Mouse (Mus musculus) midbrain, embryonic 13.5 days (tissue): Measurements from ENCODE around the gene Bcl7a. TPM values are rescaled to one million over a fixed set of nuclear protein-coding genes. Genes with fewer than 3 reads are reported as not detected.

ENCODE experiments used
- ATAC-seq: fragments of 200-750 bp; cut with Nextera tagmentation; 2 replicates; pipeline ENCODE4 v1.8.0; 2017; ENCODE audit warnings: mild to moderate bottlenecking, moderate TSS enrichment, moderate library complexity
- H3K27ac ChIP-seq: fragments of 300-500 bp; sonication (generic); 2 replicates; pipeline ENCODE4 v1.5.1; 2015; ENCODE audit warnings: inconsistent platforms, mild to moderate bottlenecking, moderate library complexity
- H3K27me3 ChIP-seq: fragments of 300-500 bp; sonication (generic); 2 replicates; pipeline ENCODE4 v1.6.1; 2015; ENCODE audit warnings: mild to moderate bottlenecking, inconsistent platforms
- H3K36me3 ChIP-seq: fragments of 300-500 bp; sonication (generic); 2 replicates; pipeline ENCODE4 v1.6.1; 2015; ENCODE audit warnings: mild to moderate bottlenecking, inconsistent platforms
- H3K4me1 ChIP-seq: fragments of 300-500 bp; sonication (generic); replicated peaks from 2 replicates; pipeline ENCODE4 v1.6.1; 2015; ENCODE audit warnings: inconsistent platforms
- H3K4me2 ChIP-seq: fragments of 300-500 bp; sonication (generic); replicated peaks from 2 replicates; pipeline ENCODE4 v1.6.1; 2015; ENCODE audit warnings: moderate library complexity, mild to moderate bottlenecking, inconsistent platforms
- H3K4me3 ChIP-seq: fragments of 300-500 bp; sonication (generic); replicated peaks from 2 replicates; pipeline ENCODE4 v1.5.1; 2015; ENCODE audit warnings: mild to moderate bottlenecking, inconsistent platforms
- H3K9ac ChIP-seq: fragments of 300-500 bp; sonication (generic); replicated peaks from 2 replicates; pipeline ENCODE4 v1.6.1; 2015; ENCODE audit warnings: mild to moderate bottlenecking, inconsistent platforms
- H3K9me3 ChIP-seq: fragments of 300-500 bp; sonication (generic); 2 replicates; pipeline ENCODE4 v1.6.1; 2016; ENCODE audit warnings: mild to moderate bottlenecking, inconsistent platforms
- WGBS: fragments of 180-500 bp; shearing (Covaris S2); methylation state at CpG from one replicate; pipeline ENCODE4 v1.1.7; 2015; 5-methylcytosine and 5-hydroxymethylcytosine counted together
- polyA plus RNA-seq: library from polyadenylated mRNA; unstranded; fragments of >200 nt; fragmentation: Nextera tagmentation; extraction: Ambion mirVana; gene quantifications from 2 replicates; pipeline ENCODE4 v1.2.1, GENCODE M21; 2015

Bcl7a gene
- polyA plus RNA-seq, 1 experiment from 2014 or later: 53.0 TPM

- WGBS: 93% methylated on average over 11 of the region's 11 CpGs
- H3K27me3 ChIP-seq: no peaks in the 10 kb centered on the region
- ATAC-seq: no peak
- H3K9me3 ChIP-seq: no peaks in the 10 kb centered on the region
- peaks cover 91% of the 10 kb centered on the region for H3K36me3 ChIP-seq
- H3K27ac ChIP-seq: no peak overlapping the region
- no peak overlapping the region for H3K4me2 ChIP-seq
- no peak overlapping the region for H3K9ac ChIP-seq
- H3K4me1 ChIP-seq: no peaks in the 10 kb centered on the region
- no peak overlapping the region for H3K4me3 ChIP-seq
Observed at GRCm38 (mm10) chr5:123364302-123364971, 20.8 kb downstream of the Bcl7a start.

GRCm38 (mm10) chr5:123368869-123369488, 25.3 kb downstream of the Bcl7a start:
- no peak for ATAC-seq
- Histone ChIP-seq H3K27ac (no peak overlapping the region), H3K4me3 (no peak overlapping the region), H3K9ac (no peak overlapping the region), H3K4me1 (no peaks in the 10 kb centered on the region), H3K4me2 (no peak overlapping the region), H3K27me3 (no peaks in the 10 kb centered on the region), H3K36me3 (peaks cover 90% of the 10 kb centered on the region), H3K9me3 (no peaks in the 10 kb centered on the region)
- WGBS: 79% methylated on average over 13 of the region's 13 CpGs

GRCm38 (mm10) chr5:123370049-123370448, 26.4 kb downstream of the Bcl7a start:
- Histone ChIP-seq H3K4me3 (no peak overlapping the region), H3K9me3 (no peaks in the 10 kb centered on the region), H3K4me2 (no peak overlapping the region), H3K4me1 (no peaks in the 10 kb centered on the region), H3K9ac (no peak overlapping the region), H3K27me3 (no peaks in the 10 kb centered on the region), H3K27ac (no peak overlapping the region), H3K36me3 (peaks cover 85% of the 10 kb centered on the region)
- WGBS: 96% methylated on average over 5 of the region's 5 CpGs
- ATAC-seq: no peak

- no peak for ATAC-seq
- H3K9me3 ChIP-seq: no peaks in the 10 kb centered on the region
- no peaks in the 10 kb centered on the region for H3K4me1 ChIP-seq
- no peak overlapping the region for H3K9ac ChIP-seq
- H3K27me3 ChIP-seq: no peaks in the 10 kb centered on the region
- H3K36me3 ChIP-seq: peaks cover 45% of the 10 kb centered on the region
- WGBS: 91% methylated on average over 10 of the region's 10 CpGs
- no peak overlapping the region for H3K27ac ChIP-seq
- no peak overlapping the region for H3K4me3 ChIP-seq
- H3K4me2 ChIP-seq: no peak overlapping the region
Observed at GRCm38 (mm10) chr5:123375262-123375661, 31.6 kb downstream of the Bcl7a start.

GRCm38 (mm10) chr5:123375793-123376452, 32.3 kb downstream of the Bcl7a start:
- no peaks in the 10 kb centered on the region for H3K9me3 ChIP-seq
- no peaks in the 10 kb centered on the region for H3K27me3 ChIP-seq
- H3K4me3 ChIP-seq: no peak overlapping the region
- H3K4me2 ChIP-seq: no peak overlapping the region
- H3K36me3 ChIP-seq: peaks cover 39% of the 10 kb centered on the region
- H3K27ac ChIP-seq: no peak overlapping the region
- H3K4me1 ChIP-seq: no peaks in the 10 kb centered on the region
- WGBS: 87% methylated on average over 6 of the region's 6 CpGs
- ATAC-seq: no peak
- no peak overlapping the region for H3K9ac ChIP-seq

- no peaks in the 10 kb centered on the region for H3K27me3 ChIP-seq
- ATAC-seq: no peak
- peaks cover 32% of the 10 kb centered on the region for H3K36me3 ChIP-seq
- H3K4me3 ChIP-seq: no peak overlapping the region
- 53% methylated on average over 10 of the region's 10 CpGs for WGBS
- H3K4me1 ChIP-seq: no peaks in the 10 kb centered on the region; the same call in 1 of the 2 replicates
- no peak overlapping the region for H3K27ac ChIP-seq
- H3K9ac ChIP-seq: no peak overlapping the region
- no peaks in the 10 kb centered on the region for H3K9me3 ChIP-seq
- no peak overlapping the region for H3K4me2 ChIP-seq
Observed at GRCm38 (mm10) chr5:123376569-123376968, 32.9 kb downstream of the Bcl7a start.

GRCm38 (mm10) chr5:123377120-123377955, 33.7 kb downstream of the Bcl7a start:
- H3K9me3 ChIP-seq: no peaks in the 10 kb centered on the region
- H3K27ac ChIP-seq: no peak overlapping the region
- 0 out of 2 replicates have a peak, but pooled peaks cover under 1% of the 10 kb centered on the region for H3K27me3 ChIP-seq
- no peak overlapping the region for H3K9ac ChIP-seq
- 0 out of 2 replicates have a peak, but pooled peaks have one; percentile 30 for ATAC-seq
- H3K36me3 ChIP-seq: peaks cover 25% of the 10 kb centered on the region
- WGBS: 69% methylated on average over 15 of the region's 15 CpGs
- H3K4me1 ChIP-seq: no peaks in the 10 kb centered on the region; the same call in 1 of the 2 replicates
- no peak overlapping the region for H3K4me3 ChIP-seq
- no peak overlapping the region for H3K4me2 ChIP-seq

GRCm38 (mm10) chr5:123378712-123379111, 35.1 kb downstream of the Bcl7a start:
- Histone ChIP-seq H3K4me1 (no peaks in the 10 kb centered on the region; the same call in 1 of the 2 replicates), H3K9ac (no peak overlapping the region), H3K36me3 (peaks cover 12% of the 10 kb centered on the region), H3K27me3 (0 out of 2 replicates have a peak, but pooled peaks cover 2% of the 10 kb centered on the region), H3K27ac (no peak overlapping the region), H3K4me2 (no peak overlapping the region), H3K9me3 (no peaks in the 10 kb centered on the region), H3K4me3 (no peak overlapping the region)
- ATAC-seq: no peak
- 81% methylated on average over 9 of the region's 9 CpGs for WGBS

- no peak overlapping the region for H3K9ac ChIP-seq
- ATAC-seq: no peak
- 0 out of 2 replicates have a peak, but pooled peaks cover 2% of the 10 kb centered on the region for H3K27me3 ChIP-seq
- no peak overlapping the region for H3K27ac ChIP-seq
- no peaks in the 10 kb centered on the region for H3K9me3 ChIP-seq
- peaks cover 6% of the 10 kb centered on the region for H3K36me3 ChIP-seq
- WGBS: 86% methylated on average over 5 of the region's 5 CpGs
- H3K4me2 ChIP-seq: no peak overlapping the region
- no peaks in the 10 kb centered on the region; the same call in 1 of the 2 replicates for H3K4me1 ChIP-seq
- H3K4me3 ChIP-seq: no peak overlapping the region
Observed at GRCm38 (mm10) chr5:123379504-123379931, 35.9 kb downstream of the Bcl7a start.

- Histone ChIP-seq H3K4me1 (no peaks in the 10 kb centered on the region; the same call in 1 of the 2 replicates), H3K4me3 (no peak overlapping the region), H3K9me3 (no peaks in the 10 kb centered on the region), H3K27me3 (0 out of 2 replicates have a peak, but pooled peaks cover 2% of the 10 kb centered on the region), H3K4me2 (no peak overlapping the region), H3K9ac (no peak overlapping the region), H3K27ac (no peak overlapping the region), H3K36me3 (no peaks in the 10 kb centered on the region)
- no peak for ATAC-seq
- 34% methylated on average over 20 of the region's 20 CpGs for WGBS
Observed at GRCm38 (mm10) chr5:123381968-123382367, 38.3 kb downstream of the Bcl7a start.

- Histone ChIP-seq H3K9ac (no peak overlapping the region), H3K9me3 (no peaks in the 10 kb centered on the region), H3K27me3 (0 out of 2 replicates have a peak, but pooled peaks cover 2% of the 10 kb centered on the region), H3K36me3 (no peaks in the 10 kb centered on the region), H3K4me3 (no peak overlapping the region), H3K27ac (no peak overlapping the region), H3K4me2 (no peak overlapping the region), H3K4me1 (no peaks in the 10 kb centered on the region; the same call in 1 of the 2 replicates)
- no peak for ATAC-seq
- 84% methylated on average over 8 of the region's 8 CpGs for WGBS
Observed at GRCm38 (mm10) chr5:123382686-123383085, 39.1 kb downstream of the Bcl7a start.
